34 mouse cellular contexts compared by ENCODE assay signal in the genomic region with DNA sequence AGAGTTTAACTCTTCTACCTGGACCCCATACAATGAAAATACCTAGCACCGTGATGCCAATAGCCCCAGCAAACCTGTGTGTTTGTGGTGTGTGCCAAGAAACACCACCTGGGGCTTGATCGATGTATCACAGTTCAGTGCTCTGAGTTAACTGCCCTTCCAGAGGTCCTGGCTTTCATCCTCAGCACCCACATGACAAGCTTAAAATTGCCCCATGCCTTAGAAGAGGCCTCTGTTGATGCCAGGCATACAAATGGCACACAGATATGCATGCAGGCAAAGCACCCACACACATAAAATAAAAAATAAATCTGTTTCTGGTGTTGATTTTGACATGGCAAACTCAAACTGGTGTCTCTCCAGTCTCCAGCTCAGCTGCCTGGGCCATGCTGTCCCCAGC.
"Had no signal": no experiment of that assay in that cellular context is flagged by ENCODE, and none has a peak within 500 bp of the region (broad histone marks: within the 10 kb centered on the region; RNA-seq: fewer than 3 reads in every experiment).

No protein-coding gene starts in this region.

- H3K27me3 ChIP-seq: heart, embryonic 12.5 days; heart, embryonic 13.5 days; heart, embryonic 15.5 days; hindbrain, embryonic 12.5 days; hindbrain, embryonic 13.5 days; hindbrain, embryonic 15.5 days; intestine, embryonic 15.5 days; kidney, embryonic 15.5 days had no signal

- H3K4me3 ChIP-seq: heart, embryonic 10.5 days; heart, embryonic 12.5 days; heart, embryonic 13.5 days; heart, embryonic 15.5 days; hindbrain, embryonic 10.5 days; hindbrain, embryonic 12.5 days; hindbrain, embryonic 13.5 days; hindbrain, embryonic 15.5 days; intestine, embryonic 15.5 days; kidney, embryonic 15.5 days; layer of hippocampus, adult 2 months had no signal

- H3K9me3 ChIP-seq: heart, embryonic 10.5 days; heart, embryonic 12.5 days; heart, embryonic 13.5 days; heart, embryonic 15.5 days; hindbrain, embryonic 10.5 days; hindbrain, embryonic 12.5 days; hindbrain, embryonic 13.5 days; hindbrain, embryonic 15.5 days; intestine, embryonic 15.5 days; kidney, embryonic 15.5 days had no signal

- DNase-seq: heart, postnatal 10 days; heart, postnatal 36 days; heart, postnatal 4 days; kidney, adult 11 months; kidney, adult 18-20 months; kidney, adult 2 months; kidney, adult 8-10 months; kidney, adult 9 months; kidney, postnatal 10 days; kidney, postnatal 14 days; kidney, postnatal 25 days; kidney, postnatal 36 days; kidney, postnatal 4 days; layer of hippocampus, adult 9-11 months; layer of hippocampus, postnatal 36 days had no signal

- H3K4me2 ChIP-seq: heart, embryonic 11.5 days; heart, embryonic 12.5 days; heart, embryonic 13.5 days; heart, embryonic 15.5 days; hindbrain, embryonic 12.5 days; hindbrain, embryonic 13.5 days; hindbrain, embryonic 14.5 days; hindbrain, embryonic 15.5 days; intestine, embryonic 15.5 days; kidney, embryonic 15.5 days had no signal

- ATAC-seq: hindbrain, embryonic 16.5 days; hindbrain, postnatal 0 days; inflammation-experienced regulatory T-cells, adult 6 months; intestine, embryonic 15.5 days; intestine, embryonic 16.5 days; intestine, postnatal 0 days had no signal

- H3K9ac ChIP-seq: heart, embryonic 12.5 days; heart, embryonic 13.5 days; heart, embryonic 15.5 days; hindbrain, embryonic 12.5 days; hindbrain, embryonic 13.5 days; hindbrain, embryonic 14.5 days; hindbrain, embryonic 15.5 days; intestine, embryonic 15.5 days; kidney, embryonic 15.5 days had no signal

- H3K27ac ChIP-seq: heart, embryonic 10.5 days; heart, embryonic 13.5 days; heart, embryonic 15.5 days; hindbrain, embryonic 10.5 days; hindbrain, embryonic 12.5 days; hindbrain, embryonic 13.5 days; hindbrain, embryonic 14.5 days; hindbrain, embryonic 15.5 days; hindbrain, postnatal 0 days; intestine, embryonic 15.5 days; kidney, embryonic 15.5 days; kidney, postnatal 0 days; layer of hippocampus, adult 2 months had no signal
